Mouse (Mus musculus) heart, adult 2 months (tissue): ENCODE data around the gene Rabep1. TPM values are rescaled to one million over a fixed set of nuclear protein-coding genes. Genes with fewer than 3 reads are reported as not detected.
A peak's percentile ranks its signal among the peaks of the same experiment; 100 is the strongest.

Experiments used
- DNase-seq, 2 experiments: peaks; one replicate each; pipeline ENCODE4 v3.0.0; 2021
- H3K27ac ChIP-seq: fragments of 200-600 bp; 2 replicates; pipeline ENCODE4 v1.8.1; 2022
- H3K27me3 ChIP-seq: fragments of 200-500 bp; 2 replicates; pipeline ENCODE4 v1.6.1; 2012; ENCODE audit warnings: mild to moderate bottlenecking, low read length, inconsistent platforms, mixed read lengths; ENCODE audit not compliant: control insufficient read depth, insufficient read depth
- H3K36me3 ChIP-seq: fragments of 200-500 bp; 2 replicates; pipeline ENCODE4 v1.6.1; 2012; ENCODE audit warnings: low read length, inconsistent platforms; ENCODE audit not compliant: control insufficient read depth, insufficient read depth
- H3K4me1 ChIP-seq: fragments of 200-500 bp; 2 replicates; pipeline ENCODE4 v1.6.1; 2011; ENCODE audit warnings: low read length; ENCODE audit not compliant: control insufficient read depth, insufficient read depth
- H3K4me3 ChIP-seq: fragments of 200-600 bp; 2 replicates; pipeline ENCODE4 v1.8.1; 2022
- H3K79me2 ChIP-seq: fragments of 200-500 bp; replicated peaks from 2 replicates; pipeline ENCODE4 v1.6.1; 2012; ENCODE audit warnings: mild to moderate bottlenecking, inconsistent platforms, low read length, moderate library complexity, mixed read lengths; ENCODE audit not compliant: control insufficient read depth, insufficient read depth
- H3K9ac ChIP-seq: fragments of 200-500 bp; 2 replicates; pipeline ENCODE4 v1.6.1; 2012; ENCODE audit warnings: low read depth, mild to moderate bottlenecking, control low read depth, inconsistent platforms, low read length, mixed read lengths
- CTCF ChIP-seq: fragments of 200-600 bp; IDR thresholded peaks from 2 replicates; pipeline ENCODE4 v1.8.1; 2022; ENCODE audit warnings: antibody characterized with exemption, mild to moderate bottlenecking, moderate library complexity
- EP300 ChIP-seq: fragments of 200-500 bp; IDR thresholded peaks from 2 replicates; pipeline ENCODE4 v1.6.1; 2011; ENCODE audit warnings: low read depth, low read length, control low read depth; ENCODE audit not compliant: insufficient read depth
- POLR2A ChIP-seq: fragments of 200-500 bp; IDR thresholded peaks from 2 replicates; pipeline ENCODE4 v1.6.1; 2011; ENCODE audit warnings: mild to moderate bottlenecking, low read depth, low read length, control low read depth; ENCODE audit not compliant: insufficient read depth
- WGBS: fragments of 180-500 bp; shearing (Covaris S2); methylation state at CpG from one replicate; pipeline ENCODE4 v1.1.7; 2018; 5-methylcytosine and 5-hydroxymethylcytosine counted together
- intact Hi-C: fragments of 180-260 bp; cut with DNase I; formaldehyde crosslinking; loops from one replicate; pipeline ENCODE4 v1.15.1; 2025
- polyA plus RNA-seq: library from polyadenylated mRNA; depleted of rRNA; stranded (reverse); fragments of >200 nt; gene quantifications from 2 replicates; pipeline ENCODE4 v1.2.3, GENCODE M21; 2012; rRNA removed
- total RNA-seq, 2 experiments: library from RNA; stranded (reverse); gene quantifications; 2 replicates each; pipeline ENCODE4 v1.2.3; 2021

The Rabep1 gene
- total and polyA plus RNA-seq, 3 experiments = 3.7 to 37.2 (median 36.0) TPM

- 85% methylated on average over 6 of the region's 6 CpGs for WGBS
- DNase-seq = no peak
- Histone ChIP-seq H3K27ac (no peak overlapping the region), H3K4me3 (no peak overlapping the region), H3K4me1 (no peaks in the 10 kb centered on the region), H3K9ac (no peak overlapping the region), H3K36me3 (no peaks in the 10 kb centered on the region), H3K79me2 (no peaks in the 10 kb centered on the region), H3K27me3 (no peaks in the 10 kb centered on the region)
- TF ChIP-seq POLR2A (no peak), EP300 (no peak), CTCF (no peak)
- intact Hi-C loops = no loop called here
These were observed 132.7 kb downstream of the Rabep1 start for GRCm38 (mm10) chr11:70977293-70977692.

GRCm38 (mm10) chr11:70980232-70980631 is 135.7 kb downstream of the Rabep1 start:
- Histone ChIP-seq H3K4me3 (no peak overlapping the region), H3K9ac (no peak overlapping the region), H3K27ac (no peak overlapping the region), H3K4me1 (peaks cover 3% of the 10 kb centered on the region), H3K36me3 (no peaks in the 10 kb centered on the region), H3K79me2 (peaks cover 3% of the 10 kb centered on the region; the same call in 1 of the 2 replicates), H3K27me3 (no peaks in the 10 kb centered on the region)
- intact Hi-C loops = no loop called here
- no peak for DNase-seq
- TF ChIP-seq EP300 = no peak
- no peak for TF ChIP-seq CTCF
- no peak for TF ChIP-seq POLR2A
- WGBS = 69% methylated on average over 6 of the region's 6 CpGs

DNA sequence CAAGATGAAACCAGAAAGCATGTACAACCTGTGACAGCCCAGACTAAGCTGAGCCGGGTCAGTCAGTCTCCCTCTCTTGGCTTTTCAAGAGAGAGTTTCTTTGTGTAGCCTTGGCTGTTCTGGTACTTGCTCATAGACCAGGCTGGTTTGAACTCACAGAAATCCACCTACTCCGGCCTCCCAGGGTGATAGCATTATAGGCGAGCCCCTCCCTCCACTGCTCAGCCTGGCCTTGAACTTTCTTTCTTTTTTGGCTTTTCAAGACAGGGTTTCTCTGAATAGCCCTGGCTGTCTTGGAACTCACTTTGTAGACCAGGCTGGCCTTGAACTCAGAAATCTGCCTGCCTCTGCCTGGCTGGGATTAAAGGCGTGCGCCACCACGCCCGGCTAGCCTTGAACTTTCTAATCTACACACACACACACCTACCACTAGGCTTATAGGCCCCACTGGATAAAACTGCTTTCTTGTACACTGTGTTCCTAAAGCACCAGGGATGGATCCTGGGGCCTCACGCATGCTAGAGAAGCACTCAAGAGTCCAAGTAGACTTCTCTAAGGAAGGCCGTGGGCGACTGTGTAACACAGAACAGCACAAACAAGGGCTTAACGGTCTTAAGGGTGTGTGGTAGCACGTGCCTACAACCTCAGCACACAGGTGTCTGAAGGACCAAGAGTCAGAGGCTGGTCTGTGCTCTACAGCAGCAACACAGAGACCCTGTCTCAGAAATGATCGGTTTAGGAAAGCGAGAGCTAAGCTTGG is 136.4 kb downstream of the Rabep1 start:
- no peak for DNase-seq
- H3K9ac ChIP-seq = no peak overlapping the region
- peaks cover 3% of the 10 kb centered on the region for H3K4me1 ChIP-seq
- no peaks in the 10 kb centered on the region for H3K27me3 ChIP-seq
- no peaks in the 10 kb centered on the region for H3K36me3 ChIP-seq
- TF ChIP-seq CTCF = no peak
- no peak for TF ChIP-seq EP300
- TF ChIP-seq POLR2A = no peak
- no peak overlapping the region for H3K4me3 ChIP-seq
- peaks cover 3% of the 10 kb centered on the region; the same call in 1 of the 2 replicates for H3K79me2 ChIP-seq
- intact Hi-C loops = no loop called here
- H3K27ac ChIP-seq = no peak overlapping the region
- WGBS = 93% methylated on average over 14 of the region's 14 CpGs

DNA sequence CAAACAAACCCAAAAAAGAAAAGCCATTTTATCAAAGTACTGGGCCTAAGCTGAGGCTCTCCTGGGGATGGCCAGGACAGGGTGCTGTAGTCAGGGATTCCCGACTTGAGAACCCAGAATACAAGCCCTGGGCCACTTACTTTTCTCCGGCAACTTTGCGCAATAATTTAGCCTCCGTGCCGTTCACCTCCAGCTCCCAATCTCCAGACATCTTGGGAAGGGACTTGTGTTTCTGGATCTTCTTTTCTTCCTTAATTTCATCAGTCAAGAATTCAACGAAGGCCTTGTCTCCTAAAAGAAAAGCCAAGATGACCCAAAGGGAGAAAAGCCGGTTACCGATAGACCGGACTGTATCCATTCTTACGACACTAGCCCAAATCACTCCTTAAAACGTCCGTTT is 137.5 kb downstream of the Rabep1 start:
- H3K27me3 ChIP-seq = no peaks in the 10 kb centered on the region
- H3K79me2 ChIP-seq = peaks cover 3% of the 10 kb centered on the region; the same call in 1 of the 2 replicates
- 4% methylated on average over 12 of the region's 12 CpGs for WGBS
- peak overlapping the region; percentile 55; the same call in 1 of the 2 replicates for H3K27ac ChIP-seq
- H3K4me3 ChIP-seq = peak overlapping the region; percentile 63
- no peaks in the 10 kb centered on the region for H3K36me3 ChIP-seq
- peaks cover 3% of the 10 kb centered on the region for H3K4me1 ChIP-seq
- H3K9ac ChIP-seq = no peak overlapping the region
- TF ChIP-seq POLR2A (no peak), CTCF (no peak), EP300 (no peak)
- intact Hi-C loops = loop anchor here (2.0 kb wide), 1 partner anchor 23 kb away; the partner anchor contains the start of gene Dhx33
- DNase-seq = no peak

DNA sequence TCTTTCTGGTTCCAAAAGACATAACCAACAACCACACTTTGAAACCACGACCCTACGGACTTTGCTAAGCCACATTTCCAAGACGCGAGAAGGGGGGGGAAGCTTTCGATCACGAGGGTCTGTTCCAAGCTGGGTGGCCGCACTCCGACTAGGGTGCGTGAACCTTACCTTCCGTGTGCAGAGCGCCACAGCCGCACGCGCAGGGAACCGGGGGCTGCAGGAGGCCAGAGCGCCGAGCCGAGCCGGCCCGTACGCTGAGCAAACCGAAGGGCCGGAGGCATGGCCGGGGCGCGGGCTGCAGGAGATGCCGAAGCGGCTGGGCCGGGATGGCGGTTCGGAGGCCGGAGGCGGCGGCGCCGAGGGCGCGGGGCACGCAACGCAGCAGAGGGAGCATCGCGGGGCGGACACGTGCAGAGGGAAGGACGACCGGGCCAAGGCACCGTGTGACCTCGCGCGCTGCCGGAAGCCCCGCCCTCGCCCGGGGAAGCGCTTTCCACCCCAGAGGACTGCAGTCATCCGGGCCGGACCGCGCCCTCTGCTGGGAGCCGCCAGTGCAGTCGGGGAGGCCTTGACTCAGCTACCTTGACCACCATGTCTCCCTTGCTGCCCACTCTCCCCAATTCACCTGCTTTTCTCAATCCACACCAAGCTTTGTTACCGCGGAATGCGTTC is 138.1 kb downstream of the Rabep1 start, which contains the start of gene C1qbp:
Gene C1qbp (minus strand): TSS at position 470 of the 672 bp plus-strand sequence.
- Histone ChIP-seq H3K4me3 (peak within 1 kb of the TSS; percentile 63), H3K27ac (peak within 1 kb of the TSS; percentile 55), H3K4me1 (peaks cover 3% of the 10 kb centered on the region), H3K27me3 (no peaks in the 10 kb centered on the region), H3K79me2 (peaks cover 3% of the 10 kb centered on the region; the same call in 1 of the 2 replicates), H3K9ac (peak within 1 kb of the TSS; percentile 99), H3K36me3 (no peaks in the 10 kb centered on the region)
- intact Hi-C loops = loop anchor here (1.0 to 2.0 kb wide), 2 partner anchors 22 to 70 kb away; partner anchors contain the start of gene Dhx33
- TF ChIP-seq POLR2A = peak; percentile 59; the same call in 1 of the 2 replicates
- TF ChIP-seq EP300 = peak; percentile 81; the same call in 1 of the 2 replicates
- no peak; the same call in 1 of the 2 replicates for TF ChIP-seq CTCF
- DNase-seq = peak; percentile 94 to 98
- under 1% methylated on average over 56 of the region's 64 CpGs for WGBS

Other genes with a start within 250 kb of the Rabep1 start
- gene 4930544D05Rik, start 228.9 kb upstream of the Rabep1 start, total RNA-seq = not detected
- gene 4930544D05Rik, start 228.9 kb upstream of the Rabep1 start, polyA plus RNA-seq = 0.31 TPM in 1 of 2 replicates, not detected in the other
- not detected for gene Chrne, start 225.6 kb upstream of the Rabep1 start, total RNA-seq
- not detected in 2 replicates for gene Chrne, start 225.6 kb upstream of the Rabep1 start, polyA plus RNA-seq
- gene Gp1ba, start 205.7 kb upstream of the Rabep1 start, total RNA-seq = under 1 TPM; 0.34 to 0.98 TPM
- 0.29 and 0.59 TPM in 2 replicates for gene Gp1ba, start 205.7 kb upstream of the Rabep1 start, polyA plus RNA-seq
- 10 to 100 TPM; 50.8 to 58.7 TPM for gene Rnf167, start 197.5 kb upstream of the Rabep1 start, total RNA-seq
- gene Rnf167, start 197.5 kb upstream of the Rabep1 start, polyA plus RNA-seq = 65.0 and 80.9 TPM in 2 replicates
- 100 to 1,000 TPM; 532 to 626 TPM for gene Slc25a11, start 197.3 kb upstream of the Rabep1 start, total RNA-seq
- gene Slc25a11, start 197.3 kb upstream of the Rabep1 start, polyA plus RNA-seq = 632 and 932 TPM in 2 replicates
- gene Pfn1, start 190.1 kb upstream of the Rabep1 start, total RNA-seq = 100 to 1,000 TPM; 270 to 280 TPM
- 439 and 479 TPM in 2 replicates for gene Pfn1, start 190.1 kb upstream of the Rabep1 start, polyA plus RNA-seq
- 1,000 to 10,000 TPM; 1,523 to 1,659 TPM for gene Eno3, start 187.6 kb upstream of the Rabep1 start, total RNA-seq
- 1,222 and 1,919 TPM in 2 replicates for gene Eno3, start 187.6 kb upstream of the Rabep1 start, polyA plus RNA-seq
- 10 to 100 TPM; 82.8 to 99.4 TPM for gene Spag7, start 175.4 kb upstream of the Rabep1 start, total RNA-seq
- gene Spag7, start 175.4 kb upstream of the Rabep1 start, polyA plus RNA-seq = 72.9 and 87.8 TPM in 2 replicates
- 10 to 100 TPM; 37.8 to 37.9 TPM for gene Camta2, start 156.7 kb upstream of the Rabep1 start, total RNA-seq
- gene Camta2, start 156.7 kb upstream of the Rabep1 start, polyA plus RNA-seq = 27.6 and 32.5 TPM in 2 replicates
- 1 to 10 TPM; 6.3 to 6.9 TPM for gene Inca1, start 144.6 kb upstream of the Rabep1 start, total RNA-seq
- 4.6 and 5.4 TPM in 2 replicates for gene Inca1, start 144.6 kb upstream of the Rabep1 start, polyA plus RNA-seq
- 100 to 1,000 TPM; 477 to 524 TPM for gene Kif1c, start 144.2 kb upstream of the Rabep1 start, total RNA-seq
- gene Kif1c, start 144.2 kb upstream of the Rabep1 start, polyA plus RNA-seq = 153 and 228 TPM in 2 replicates
- 1 to 10 TPM; 7.5 to 8.5 TPM for gene Zfp3, start 80.6 kb upstream of the Rabep1 start, total RNA-seq
- 1.5 and 3.5 TPM in 2 replicates for gene Zfp3, start 80.6 kb upstream of the Rabep1 start, polyA plus RNA-seq
- gene Scimp, start 32.2 kb upstream of the Rabep1 start, total RNA-seq = under 1 TPM; 0.27 to 0.70 TPM
- gene Scimp, start 32.2 kb upstream of the Rabep1 start, polyA plus RNA-seq = 0.84 and 1.00 TPM in 2 replicates
- gene Nup88, start 125.2 kb downstream of the Rabep1 start, total RNA-seq = 10 to 100 TPM; 47.3 TPM
- 24.4 and 42.4 TPM in 2 replicates for gene Nup88, start 125.2 kb downstream of the Rabep1 start, polyA plus RNA-seq
- gene Rpain, start 125.4 kb downstream of the Rabep1 start, total RNA-seq = 10 to 100 TPM; 13.8 to 16.3 TPM
- 14.8 and 28.1 TPM in 2 replicates for gene Rpain, start 125.4 kb downstream of the Rabep1 start, polyA plus RNA-seq
- gene C1qbp, start 138.2 kb downstream of the Rabep1 start, total RNA-seq = 100 to 1,000 TPM; 195 to 216 TPM
- gene C1qbp, start 138.2 kb downstream of the Rabep1 start, polyA plus RNA-seq = 99.0 and 122 TPM in 2 replicates
- gene Dhx33, start 159.7 kb downstream of the Rabep1 start, total RNA-seq = 10 to 100 TPM in 1 of 2 experiments, 1 to 10 TPM in 1; 8.5 to 10.2 TPM
- 12.9 and 18.9 TPM in 2 replicates for gene Dhx33, start 159.7 kb downstream of the Rabep1 start, polyA plus RNA-seq
- gene Mis12, start 174.8 kb downstream of the Rabep1 start, total RNA-seq = 1 to 10 TPM; 7.5 to 9.2 TPM
- gene Mis12, start 174.8 kb downstream of the Rabep1 start, polyA plus RNA-seq = 3.4 and 4.5 TPM in 2 replicates
- gene Derl2, start 175.1 kb downstream of the Rabep1 start, total RNA-seq = 10 to 100 TPM; 35.8 to 42.2 TPM
- gene Derl2, start 175.1 kb downstream of the Rabep1 start, polyA plus RNA-seq = 14.2 and 29.8 TPM in 2 replicates
- gene 6330403K07Rik, start 188.7 kb downstream of the Rabep1 start, total RNA-seq = under 1 TPM; 0.31 to 0.59 TPM
- gene 6330403K07Rik, start 188.7 kb downstream of the Rabep1 start, polyA plus RNA-seq = 0.47 and 0.56 TPM in 2 replicates